Mouse (Mus musculus) stomach, embryonic 14.5 days (tissue): ENCODE data around the gene Lars2. TPM values are rescaled to one million over a fixed set of nuclear protein-coding genes. Genes with fewer than 3 reads are reported as not detected.

Source experiments
- ATAC-seq: fragments of 200-750 bp; cut with Nextera tagmentation; 2 replicates; pipeline ENCODE4 v1.8.0; 2017; ENCODE audit warnings: low read depth, moderate TSS enrichment; ENCODE audit not compliant: insufficient number of reproducible peaks, insufficient read depth, low FRiP score
- H3K27ac ChIP-seq: fragments of 300-500 bp; sonication (generic); 2 replicates; pipeline ENCODE4 v1.5.1; 2014; ENCODE audit warnings: mild to moderate bottlenecking, low read length, moderate library complexity, mixed read lengths
- H3K27me3 ChIP-seq: fragments of 300-500 bp; sonication (generic); 2 replicates; pipeline ENCODE4 v1.6.1; 2014; ENCODE audit warnings: low read length, control low read depth, mixed read lengths; ENCODE audit not compliant: control insufficient read depth, insufficient read depth
- H3K36me3 ChIP-seq: fragments of 300-500 bp; sonication (generic); 2 replicates; pipeline ENCODE4 v1.6.1; 2014; ENCODE audit warnings: mild to moderate bottlenecking, control low read depth, low read length, moderate library complexity, mixed read lengths; ENCODE audit not compliant: control insufficient read depth, insufficient read depth
- H3K4me1 ChIP-seq: fragments of 300-500 bp; sonication (generic); 2 replicates; pipeline ENCODE4 v1.6.1; 2014; ENCODE audit warnings: low read length, control low read depth, mixed read lengths; ENCODE audit not compliant: control insufficient read depth, insufficient read depth
- H3K4me2 ChIP-seq: fragments of 300-500 bp; sonication (generic); replicated peaks from 2 replicates; pipeline ENCODE4 v1.6.1; 2014; ENCODE audit warnings: low read depth, low read length, control low read depth
- H3K4me3 ChIP-seq: fragments of 300-500 bp; sonication (generic); 2 replicates; pipeline ENCODE4 v1.5.1; 2014; ENCODE audit warnings: low read depth, low read length, control low read depth
- H3K9ac ChIP-seq: fragments of 300-500 bp; sonication (generic); replicated peaks from 2 replicates; pipeline ENCODE4 v1.6.1; 2014; ENCODE audit warnings: low read depth, mild to moderate bottlenecking, control low read depth, low read length, moderate library complexity, mixed read lengths
- H3K9me3 ChIP-seq: fragments of 300-500 bp; sonication (generic); 2 replicates; pipeline ENCODE4 v1.6.1; 2016; ENCODE audit warnings: low read depth, low read length, control low read depth; ENCODE audit not compliant: control insufficient read depth
- WGBS: fragments of 180-500 bp; shearing (Covaris S2); extraction: QIAGEN DNeasy Blood & Tissue Kit; methylation state at CpG from one replicate; pipeline ENCODE4 v1.1.7; 2014; 5-methylcytosine and 5-hydroxymethylcytosine counted together
- polyA plus RNA-seq: library from polyadenylated mRNA; unstranded; fragments of >200 nt; fragmentation: Nextera tagmentation; extraction: Ambion mirVana; gene quantifications from 2 replicates; pipeline ENCODE4 v1.2.1, GENCODE M21; 2014

Lars2 gene
- polyA plus RNA-seq, 1 experiment from 2014 or later = 1,882 TPM

DNA sequence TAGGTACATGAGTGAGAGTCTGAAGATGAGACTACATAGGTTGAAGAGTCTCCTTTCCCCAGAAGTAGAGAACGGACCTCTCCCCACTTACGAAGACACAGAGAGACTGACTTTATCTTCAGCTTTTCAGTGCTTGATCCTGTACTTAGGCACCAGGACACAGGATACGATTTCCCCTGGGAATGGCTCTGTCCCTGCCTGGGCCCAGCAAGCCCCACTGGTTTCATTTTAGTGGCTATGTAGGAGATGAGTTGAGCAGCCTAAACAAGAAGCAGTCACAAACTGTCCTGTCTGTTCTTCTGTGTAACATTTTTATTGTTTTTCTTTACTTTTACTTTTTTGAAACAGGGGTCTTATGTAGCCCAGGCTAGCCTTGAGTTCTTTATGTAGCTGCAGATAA, 118.1 kb downstream of the Lars2 start:
- Histone ChIP-seq H3K27ac (no peak overlapping the region), H3K9me3 (no peaks in the 10 kb centered on the region), H3K4me2 (no peak overlapping the region), H3K9ac (no peak overlapping the region), H3K36me3 (peaks cover 16% of the 10 kb centered on the region), H3K27me3 (no peaks in the 10 kb centered on the region), H3K4me1 (peaks cover 48% of the 10 kb centered on the region), H3K4me3 (no peak overlapping the region)
- ATAC-seq = no peak
- 91% methylated on average over 3 of the region's 3 CpGs for WGBS

DNA sequence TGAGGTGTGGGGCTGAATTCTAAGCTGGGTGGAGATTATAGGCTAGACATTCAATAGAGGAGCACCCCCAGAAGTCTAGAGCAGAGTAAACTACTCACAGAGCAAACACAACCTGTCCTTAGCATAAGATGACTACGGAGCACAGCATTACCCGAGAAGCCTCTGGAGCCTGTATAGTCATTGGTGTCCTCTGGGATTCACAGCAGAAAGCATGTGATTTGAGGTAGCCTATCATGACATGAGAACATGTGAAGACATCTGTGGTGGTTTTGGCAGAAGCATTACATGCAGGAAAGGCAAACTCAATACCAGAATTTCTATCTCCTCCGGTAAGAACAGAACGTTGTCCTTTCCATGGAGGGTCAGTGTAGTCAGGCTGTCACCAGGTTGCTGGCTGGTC, 118.8 kb downstream of the Lars2 start:
- 91% methylated on average over 4 of the region's 4 CpGs for WGBS
- peaks cover 16% of the 10 kb centered on the region for H3K36me3 ChIP-seq
- no peak overlapping the region for H3K9ac ChIP-seq
- ATAC-seq = no peak
- no peaks in the 10 kb centered on the region for H3K27me3 ChIP-seq
- no peak overlapping the region for H3K27ac ChIP-seq
- peaks cover 48% of the 10 kb centered on the region for H3K4me1 ChIP-seq
- H3K4me3 ChIP-seq = no peak overlapping the region
- H3K4me2 ChIP-seq = no peak overlapping the region
- no peaks in the 10 kb centered on the region for H3K9me3 ChIP-seq

DNA sequence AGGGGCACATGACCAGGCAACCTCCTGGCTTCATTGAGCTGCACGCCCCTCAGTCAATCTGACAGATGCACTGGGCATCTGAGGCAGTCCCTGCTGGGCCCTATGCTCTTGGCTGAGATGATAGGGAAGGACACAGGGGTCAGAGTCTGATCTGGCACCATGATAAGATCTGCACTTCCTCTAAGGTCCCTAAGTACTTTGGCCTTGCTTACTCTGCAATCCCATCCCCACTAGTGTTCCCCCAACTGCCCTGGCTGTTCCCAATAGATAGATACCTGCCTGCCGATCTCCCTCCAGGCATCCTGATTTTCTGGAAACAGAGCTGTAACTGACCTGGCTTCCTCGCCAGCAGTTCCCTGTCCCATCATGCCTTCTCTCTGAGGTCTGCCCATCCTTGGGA, 119.9 kb downstream of the Lars2 start:
- Histone ChIP-seq H3K27ac (no peak overlapping the region), H3K9ac (no peak overlapping the region), H3K9me3 (no peaks in the 10 kb centered on the region), H3K36me3 (peaks cover 12% of the 10 kb centered on the region), H3K4me2 (no peak overlapping the region), H3K4me1 (peaks cover 46% of the 10 kb centered on the region), H3K4me3 (no peak overlapping the region), H3K27me3 (no peaks in the 10 kb centered on the region)
- no peak for ATAC-seq
- WGBS = 48% methylated on average over 3 of the region's 3 CpGs

DNA sequence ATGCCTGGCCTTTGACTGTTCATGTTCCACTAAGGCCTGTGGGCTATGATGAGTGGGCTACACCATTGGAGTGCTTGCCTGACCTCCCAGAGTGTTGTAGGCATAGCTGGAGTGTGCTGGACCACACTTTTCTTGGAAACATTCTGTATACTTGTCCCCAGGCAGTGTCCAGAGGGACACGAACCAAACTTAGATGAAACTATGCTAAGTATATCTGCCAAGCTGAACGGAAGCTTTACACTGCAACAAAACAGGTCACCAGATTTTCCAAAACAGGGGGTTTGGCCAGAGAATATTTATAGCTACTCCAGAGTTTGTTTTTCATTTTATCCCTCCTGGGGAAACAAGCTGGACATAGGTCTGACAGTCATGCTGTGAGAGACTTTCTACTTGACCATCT, 122.3 kb downstream of the Lars2 start:
- Histone ChIP-seq H3K4me2 (no peak overlapping the region), H3K27ac (no peak overlapping the region), H3K4me1 (peaks cover 33% of the 10 kb centered on the region), H3K9me3 (no peaks in the 10 kb centered on the region), H3K9ac (no peak overlapping the region), H3K36me3 (peaks cover 4% of the 10 kb centered on the region), H3K4me3 (no peak overlapping the region), H3K27me3 (no peaks in the 10 kb centered on the region)
- 78% methylated on average over 2 of the region's 2 CpGs for WGBS
- ATAC-seq = no peak

DNA sequence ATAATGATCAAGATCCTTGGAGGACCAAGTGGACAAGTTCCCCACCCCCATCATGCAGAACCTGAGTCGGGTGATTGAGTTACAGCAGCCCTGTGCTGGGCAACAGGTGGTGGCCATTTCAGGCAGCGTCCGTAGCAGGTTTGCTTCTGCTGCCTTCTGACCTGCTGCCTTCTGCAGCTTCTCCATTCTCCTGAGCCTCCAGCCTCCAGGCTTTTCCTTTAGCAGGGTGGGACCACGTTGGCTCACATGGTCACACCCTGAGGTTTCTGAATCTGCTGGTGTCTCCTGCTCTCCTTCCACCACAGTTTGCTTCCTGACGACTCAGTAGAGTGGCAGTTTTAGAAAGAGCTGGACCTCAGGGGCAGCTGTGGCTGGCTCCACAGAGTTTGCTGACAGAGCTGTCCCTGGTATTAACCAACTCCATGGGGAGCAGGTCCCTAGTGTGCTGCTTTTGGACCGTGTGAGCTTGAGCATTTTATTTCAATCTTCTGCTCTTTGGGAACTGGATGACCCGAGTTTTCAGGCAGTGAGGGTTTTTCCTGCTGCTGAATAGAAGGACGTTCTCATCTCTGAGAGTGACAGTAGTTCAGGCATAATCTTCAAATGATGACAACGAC, 123.1 kb downstream of the Lars2 start:
- no peak overlapping the region for H3K27ac ChIP-seq
- no peak overlapping the region for H3K9ac ChIP-seq
- H3K9me3 ChIP-seq = no peaks in the 10 kb centered on the region
- H3K4me1 ChIP-seq = peaks cover 33% of the 10 kb centered on the region
- WGBS = 54% methylated on average over 9 of the region's 9 CpGs
- no peak overlapping the region for H3K4me3 ChIP-seq
- no peak overlapping the region for H3K4me2 ChIP-seq
- H3K36me3 ChIP-seq = no peaks in the 10 kb centered on the region; the same call in 1 of the 2 replicates
- ATAC-seq = no peak
- H3K27me3 ChIP-seq = no peaks in the 10 kb centered on the region

DNA sequence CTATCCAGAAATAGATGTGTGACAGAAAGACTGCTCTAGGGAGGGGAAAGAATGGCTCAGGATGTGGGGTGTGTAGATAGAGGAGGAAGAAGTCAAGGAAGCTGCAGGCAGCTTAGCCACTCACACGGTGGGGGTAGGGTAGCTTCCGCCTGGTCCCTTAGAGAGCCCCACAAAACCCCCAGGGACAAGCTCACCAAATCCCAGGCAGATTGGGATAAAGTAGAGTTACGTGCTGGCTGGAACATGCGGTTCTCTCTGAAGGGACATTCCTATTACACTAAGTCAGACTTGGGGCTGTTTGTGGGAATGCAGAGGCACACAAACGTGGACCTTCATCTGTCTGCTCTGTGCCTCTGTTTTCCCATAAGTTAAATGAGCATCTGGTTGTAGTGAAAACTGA, 124.2 kb downstream of the Lars2 start:
- Histone ChIP-seq H3K27ac (no peak overlapping the region), H3K9ac (no peak overlapping the region), H3K9me3 (no peaks in the 10 kb centered on the region), H3K4me3 (no peak overlapping the region), H3K4me1 (peaks cover 33% of the 10 kb centered on the region), H3K36me3 (no peaks in the 10 kb centered on the region; the same call in 1 of the 2 replicates), H3K27me3 (no peaks in the 10 kb centered on the region), H3K4me2 (no peak overlapping the region)
- no peak for ATAC-seq
- 57% methylated on average over 5 of the region's 5 CpGs for WGBS

DNA sequence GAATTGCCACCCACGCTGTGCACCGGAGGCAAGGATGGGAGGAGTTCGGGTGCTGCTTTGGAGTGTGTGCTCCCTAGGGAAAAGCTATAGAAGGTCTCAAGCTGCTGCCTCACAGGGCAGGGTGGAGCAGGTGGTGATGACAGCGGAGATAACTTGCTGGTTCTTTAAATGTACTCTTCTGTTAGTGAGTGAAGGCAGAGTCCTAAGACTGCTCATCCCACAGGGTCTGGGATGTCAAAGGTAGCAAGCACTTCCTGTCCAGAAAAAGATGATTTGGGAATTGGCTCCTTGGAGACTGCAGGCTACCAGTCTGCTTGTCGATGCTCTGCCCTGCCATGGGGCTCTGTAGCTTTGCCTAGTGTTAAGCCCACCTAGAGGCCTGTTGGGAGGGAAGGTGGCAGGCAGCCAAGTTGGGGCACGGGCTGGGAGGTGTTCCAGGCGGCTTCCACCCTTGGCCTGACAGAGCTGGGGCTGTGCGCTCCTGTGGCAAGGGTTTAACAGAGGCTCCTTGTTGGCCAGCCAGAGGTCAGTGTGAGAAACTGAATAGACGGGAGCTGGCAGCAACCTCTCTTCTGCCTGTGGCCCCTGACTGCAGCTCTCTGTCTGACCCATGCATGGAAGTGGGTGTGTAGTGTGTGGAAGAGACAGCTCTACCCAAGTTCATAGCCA, 125.3 kb downstream of the Lars2 start:
- Histone ChIP-seq H3K4me1 (peaks cover 28% of the 10 kb centered on the region), H3K9me3 (no peaks in the 10 kb centered on the region), H3K9ac (no peak overlapping the region), H3K36me3 (no peaks in the 10 kb centered on the region; the same call in 1 of the 2 replicates), H3K4me2 (no peak overlapping the region), H3K27ac (no peak overlapping the region; the same call in 1 of the 2 replicates), H3K27me3 (no peaks in the 10 kb centered on the region), H3K4me3 (no peak overlapping the region)
- WGBS = 66% methylated on average over 9 of the region's 9 CpGs
- peak; percentile 70; the same call in 1 of the 2 replicates for ATAC-seq

DNA sequence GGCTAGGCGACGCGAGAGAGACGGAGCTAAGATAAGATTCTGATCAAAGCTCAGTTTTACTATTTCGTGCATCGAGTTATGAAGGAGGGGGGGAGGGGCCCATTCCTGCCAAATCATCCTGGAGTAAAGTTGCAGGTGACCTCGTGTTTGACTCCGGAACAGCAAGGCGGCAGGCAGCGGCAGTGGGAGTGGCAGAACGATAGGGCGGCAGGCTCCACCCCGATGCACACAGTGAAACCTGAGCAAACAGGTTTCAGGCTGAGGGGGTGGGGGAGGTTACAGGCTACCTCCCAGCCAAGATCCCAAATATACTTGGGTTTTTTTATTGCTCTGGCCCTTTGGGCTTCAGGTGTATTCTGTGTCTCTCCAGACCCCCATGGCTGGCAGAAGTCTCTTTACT, 129.9 kb downstream of the Lars2 start:
- Histone ChIP-seq H3K9me3 (no peaks in the 10 kb centered on the region), H3K27ac (peak overlapping the region; percentile 34; the same call in 1 of the 2 replicates), H3K27me3 (no peaks in the 10 kb centered on the region), H3K9ac (no peak overlapping the region), H3K4me2 (0 out of 2 replicates have a peak overlapping the region, but pooled peaks have one; percentile 7), H3K36me3 (peaks cover 8% of the 10 kb centered on the region), H3K4me1 (peaks cover 10% of the 10 kb centered on the region), H3K4me3 (no peak overlapping the region)
- 13% methylated on average over 13 of the region's 13 CpGs for WGBS
- ATAC-seq = peak; percentile 44; the same call in 1 of the 2 replicates
